Mouse (Mus musculus) 3134 (cell line): ENCODE measurements around the gene Lmod3.

Experiments
- DNase-seq: peaks from one replicate; pipeline ENCODE4 v3.0.0-alpha.2; 2011; ENCODE audit warnings: low spot score; ENCODE audit not compliant: insufficient read length; ENCODE audit errors: extremely low read depth

Lmod3 gene

DNA sequence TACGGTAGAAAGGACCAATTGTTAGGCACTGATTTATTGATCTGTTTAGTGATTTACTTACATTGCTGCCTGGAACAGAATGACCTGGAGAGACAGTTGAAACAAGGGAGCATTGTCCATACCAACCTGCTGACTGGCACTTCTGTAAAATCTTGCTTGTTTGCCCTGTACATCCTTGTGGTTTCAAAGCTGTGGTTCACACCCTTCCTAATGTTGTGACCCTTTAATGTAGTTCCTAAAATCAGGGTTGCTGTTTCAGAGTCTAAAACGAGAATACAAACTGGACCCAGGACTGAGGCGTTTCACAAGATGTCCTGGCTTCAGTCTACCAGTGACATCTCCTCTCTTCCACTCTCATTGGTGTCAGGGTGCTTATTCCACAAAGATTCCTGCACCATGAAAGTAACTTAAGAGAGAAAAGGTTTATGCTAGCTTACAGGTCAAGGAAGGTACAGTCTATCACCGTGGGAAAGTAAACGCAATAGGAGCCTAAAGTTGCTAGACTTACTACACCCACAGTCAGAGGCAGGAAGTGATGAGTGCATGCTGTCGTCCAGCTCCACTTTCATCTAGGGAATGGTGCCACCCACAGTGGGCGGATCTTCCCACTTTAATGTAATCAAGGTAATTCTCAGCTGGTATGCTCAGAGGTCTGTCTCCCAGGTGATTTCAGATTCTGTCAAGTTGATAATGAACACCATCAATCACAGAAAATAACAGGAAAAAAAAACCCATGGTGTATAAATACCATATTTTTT, 17.5 kb downstream of the Lmod3 start:
- no peak for DNase-seq

DNA sequence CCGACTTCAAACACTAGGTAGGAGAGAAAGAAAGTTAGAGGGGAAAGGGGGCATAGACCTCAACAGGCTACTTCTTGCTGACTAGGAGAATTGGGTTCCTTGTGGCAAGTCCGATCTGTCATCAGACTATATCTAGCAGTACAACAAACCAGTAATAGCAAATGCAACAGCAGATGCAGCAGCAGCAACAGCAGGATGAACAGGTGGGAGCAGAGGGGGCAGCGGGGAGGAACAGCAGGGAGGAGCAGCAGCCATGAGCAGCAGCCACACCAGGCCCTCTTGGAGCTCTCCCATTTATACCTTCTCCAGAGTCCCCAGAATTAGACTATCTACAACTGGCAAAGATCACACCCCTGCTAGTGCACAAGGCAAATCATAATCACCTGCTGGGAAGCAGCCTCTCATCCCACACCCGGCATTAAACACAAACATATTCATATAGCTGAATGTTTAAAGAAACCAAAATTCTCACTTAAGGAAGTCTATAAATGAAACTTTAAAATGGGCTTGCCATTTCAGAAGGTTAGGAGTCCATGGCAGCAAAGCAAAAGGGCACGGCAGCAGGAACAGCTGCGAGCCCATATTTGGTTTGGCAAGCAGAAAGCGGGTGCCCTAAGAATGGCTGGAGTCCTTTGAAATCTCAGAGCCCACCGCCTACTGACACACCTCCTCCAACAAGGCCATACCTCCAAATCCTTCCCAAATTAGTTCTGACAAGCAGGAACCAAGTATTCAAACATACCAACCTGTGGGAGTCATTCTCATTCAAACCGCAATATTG, 25.3 kb downstream of the Lmod3 start:
- no peak for DNase-seq

DNA sequence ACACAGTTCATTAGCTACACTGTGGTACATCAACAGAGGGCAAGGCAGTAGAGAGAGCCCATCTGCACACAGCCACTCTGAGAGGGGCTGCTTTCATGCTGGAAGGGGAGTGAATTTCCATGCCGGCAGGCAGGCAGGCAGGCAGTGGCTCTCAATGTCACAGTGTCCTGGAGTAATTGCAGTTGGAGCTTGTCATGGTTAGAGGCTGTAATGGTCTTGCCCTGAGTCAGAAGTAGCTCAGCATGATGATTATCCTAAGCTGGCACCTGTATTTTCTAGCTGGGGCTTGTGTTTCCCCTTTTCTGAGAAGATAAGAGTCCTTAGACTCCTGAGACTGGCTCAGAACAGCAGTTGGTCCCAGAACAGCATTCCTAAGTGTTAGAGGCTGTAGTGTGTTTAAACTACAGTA, 26.5 kb downstream of the Lmod3 start:
- DNase-seq: no peak

DNA sequence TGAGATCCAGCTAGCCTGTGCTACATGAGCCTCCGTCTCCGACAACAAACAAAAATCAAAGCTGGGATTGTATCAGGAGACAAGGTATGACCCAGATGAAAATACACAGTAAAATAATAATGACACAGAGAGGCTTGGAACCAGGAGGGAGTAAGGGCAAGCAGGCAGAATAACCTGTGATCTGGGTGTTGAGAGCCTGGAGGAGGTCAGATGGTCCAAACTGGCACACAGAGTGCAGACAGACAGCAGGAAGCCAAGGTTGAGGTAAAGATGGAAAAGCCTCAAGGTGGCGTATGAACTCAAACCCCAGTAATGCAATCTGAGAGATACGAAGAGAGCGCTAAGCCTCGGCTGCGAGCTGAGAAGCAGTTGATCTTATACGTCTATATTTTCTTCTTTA, 28.1 kb downstream of the Lmod3 start:
- no peak for DNase-seq

GRCm38 (mm10) chr6:97223566-97223965, 29.0 kb downstream of the Lmod3 start:
- no peak for DNase-seq

GRCm38 (mm10) chr6:97222931-97223467, 29.6 kb downstream of the Lmod3 start:
- DNase-seq: peak; percentile 59

GRCm38 (mm10) chr6:97222321-97222720, 30.2 kb downstream of the Lmod3 start:
- DNase-seq: peak; percentile 20

DNA sequence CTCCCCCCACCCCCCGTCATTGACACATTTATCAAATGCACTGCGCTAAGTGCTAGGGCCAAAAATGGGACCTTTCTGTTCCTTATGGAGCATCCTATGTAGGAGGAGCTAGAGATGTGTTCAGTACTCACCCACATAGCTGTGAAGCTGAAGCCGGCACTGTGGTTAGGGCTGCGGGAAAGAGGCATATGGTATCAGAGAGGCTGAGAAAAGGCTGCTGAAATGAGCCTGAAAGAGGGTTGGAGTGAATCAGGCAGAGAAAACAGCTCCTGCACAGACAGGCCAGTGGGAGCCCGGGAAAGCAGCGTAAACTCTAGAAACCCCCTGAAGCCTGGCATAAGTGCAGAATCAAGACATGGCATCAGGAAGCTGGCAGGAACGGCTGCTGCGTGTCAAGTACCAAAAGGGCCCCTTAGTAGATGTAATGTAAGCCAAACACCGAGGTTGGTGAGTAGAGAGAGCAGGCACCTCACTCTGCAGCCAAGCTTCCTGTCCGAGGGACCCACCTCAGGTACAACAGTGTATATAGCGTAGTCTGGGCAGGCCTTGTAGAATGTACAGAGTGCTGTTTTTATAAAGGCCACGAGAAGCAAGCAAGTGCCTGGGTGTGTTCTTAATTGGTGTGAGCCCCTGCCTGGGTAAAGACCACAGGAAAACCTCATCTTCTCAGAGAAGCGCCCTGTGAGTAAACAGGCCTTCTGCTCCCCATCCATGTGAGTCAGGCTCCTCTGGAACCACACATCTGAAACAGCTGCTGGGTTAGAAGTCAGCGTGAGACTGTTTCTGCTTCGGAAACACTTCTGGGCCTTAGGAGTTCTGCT, 31.1 kb downstream of the Lmod3 start:
- peak; percentile 11 for DNase-seq

DNA sequence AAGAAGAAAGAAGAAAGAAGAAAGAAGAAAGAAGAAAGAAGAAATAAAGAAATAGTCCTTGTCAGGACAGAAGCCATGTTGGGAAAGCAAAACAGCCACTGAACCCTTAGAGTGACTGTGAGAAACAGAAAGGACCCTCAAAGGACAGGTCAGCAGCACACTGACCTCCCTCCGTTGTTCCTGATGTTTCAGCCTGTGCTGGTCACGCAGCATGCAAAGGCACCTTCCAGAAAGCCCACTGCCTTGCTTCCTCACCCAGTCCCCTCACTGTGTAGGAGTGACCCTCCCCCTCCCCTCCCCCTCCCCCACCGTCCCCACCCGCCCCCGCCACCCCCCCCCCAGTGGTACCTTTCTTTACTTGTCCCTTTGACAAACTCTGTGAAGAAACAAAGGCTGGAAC, 31.9 kb downstream of the Lmod3 start:
- no peak for DNase-seq

GRCm38 (mm10) chr6:97216154-97216821, 36.3 kb downstream of the Lmod3 start:
- no peak for DNase-seq

GRCm38 (mm10) chr6:97211981-97212380, 40.6 kb downstream of the Lmod3 start:
- peak; percentile 85 for DNase-seq

DNA sequence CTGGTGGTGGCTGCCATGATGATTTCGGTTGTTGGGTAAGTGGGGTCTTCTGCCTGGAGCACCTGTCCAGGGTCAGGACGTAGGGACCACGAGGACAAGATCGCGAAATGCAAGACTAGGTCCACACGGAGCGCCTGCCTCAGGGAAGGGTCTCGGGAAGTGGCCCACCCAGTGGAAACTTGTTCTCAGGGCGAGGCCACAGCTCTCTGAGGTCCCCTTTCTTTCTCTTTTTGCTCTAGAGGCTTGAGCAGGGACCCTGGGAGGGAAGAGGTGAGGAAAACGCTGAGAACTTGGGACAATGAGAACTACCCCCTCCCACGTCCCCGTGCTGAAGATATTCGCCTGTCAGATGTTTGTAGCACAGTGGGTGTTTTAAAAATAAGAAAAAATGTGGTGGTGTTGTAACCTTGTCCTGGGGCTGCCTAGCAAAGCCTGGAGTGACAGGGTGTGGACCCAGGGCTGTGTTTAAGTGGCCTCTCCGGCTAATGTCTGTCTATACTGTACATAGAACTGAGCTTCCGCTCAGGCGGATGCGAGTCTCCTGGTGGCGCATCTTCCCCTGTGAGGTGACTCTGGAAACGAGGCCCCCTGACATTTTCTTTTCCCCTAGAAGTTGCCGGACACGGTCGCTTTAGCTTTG, 41.5 kb downstream of the Lmod3 start:
- DNase-seq: peak; percentile 36

GRCm38 (mm10) chr6:97210191-97210961, 42.2 kb downstream of the Lmod3 start, which contains the start of gene Arl6ip5:
Gene Arl6ip5 (plus strand): TSS chr6:97210689.
- peak; percentile 86 for DNase-seq

GRCm38 (mm10) chr6:97209751-97210150, 42.8 kb downstream of the Lmod3 start:
- DNase-seq: peak; percentile 46

DNA sequence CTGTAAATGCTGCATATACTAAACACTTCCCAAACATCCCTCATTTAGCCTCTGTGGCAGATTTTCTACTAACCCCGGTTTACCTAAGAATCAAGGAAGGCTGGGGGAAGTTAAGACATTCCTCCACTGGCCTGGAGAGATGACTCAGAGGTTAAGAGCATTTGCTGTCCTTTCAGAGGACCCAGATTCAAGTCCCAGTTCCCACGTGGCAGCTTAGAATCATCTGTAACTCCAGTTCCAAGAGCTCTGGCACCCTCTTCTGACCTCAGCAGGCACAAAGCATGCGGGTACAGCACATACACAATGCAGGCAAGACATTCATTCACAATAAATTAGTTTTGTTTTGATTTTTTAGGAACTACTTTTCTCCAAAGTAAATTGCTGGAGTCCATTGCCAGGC, 43.4 kb downstream of the Lmod3 start:
- DNase-seq: peak; percentile 55

DNA sequence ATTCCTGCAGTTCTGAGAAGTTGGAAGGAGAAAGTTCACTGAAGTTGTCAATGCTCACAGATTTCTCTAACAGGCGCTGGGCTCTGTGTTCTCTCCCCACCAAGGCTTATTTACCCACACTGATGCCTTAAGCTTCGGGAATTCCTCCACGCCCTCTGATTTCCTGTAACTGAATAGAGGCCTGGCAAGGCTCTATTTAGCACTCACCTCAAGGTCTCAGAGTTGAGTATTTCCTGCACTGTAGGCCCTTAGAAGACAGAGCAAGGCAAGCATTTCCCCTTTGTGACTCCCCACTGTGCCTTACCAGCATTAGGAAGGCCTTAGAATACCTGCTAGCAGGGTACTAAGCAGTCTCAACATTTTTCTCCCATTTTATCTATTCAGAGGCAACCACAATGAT, 44.2 kb downstream of the Lmod3 start:
- DNase-seq: no peak

DNA sequence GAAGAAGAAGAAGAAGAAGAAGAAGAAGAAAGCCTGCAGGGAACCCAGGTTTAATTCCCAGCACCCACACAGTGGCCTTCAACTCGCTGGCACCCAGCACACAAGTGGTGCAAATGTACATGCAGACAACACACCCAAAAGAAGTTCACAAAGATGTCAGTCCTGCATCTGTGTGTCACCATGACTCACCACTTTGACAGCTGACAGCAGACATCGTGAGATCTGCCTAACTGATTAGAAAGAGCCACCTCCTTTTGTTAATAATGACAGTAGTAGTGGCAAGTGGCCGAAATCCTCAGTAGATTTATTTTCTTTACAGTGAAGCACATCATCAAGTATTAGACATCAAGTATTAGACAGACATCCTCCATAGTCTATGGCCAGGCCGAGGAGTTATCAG, 45.5 kb downstream of the Lmod3 start:
- DNase-seq: peak; percentile 21

DNA sequence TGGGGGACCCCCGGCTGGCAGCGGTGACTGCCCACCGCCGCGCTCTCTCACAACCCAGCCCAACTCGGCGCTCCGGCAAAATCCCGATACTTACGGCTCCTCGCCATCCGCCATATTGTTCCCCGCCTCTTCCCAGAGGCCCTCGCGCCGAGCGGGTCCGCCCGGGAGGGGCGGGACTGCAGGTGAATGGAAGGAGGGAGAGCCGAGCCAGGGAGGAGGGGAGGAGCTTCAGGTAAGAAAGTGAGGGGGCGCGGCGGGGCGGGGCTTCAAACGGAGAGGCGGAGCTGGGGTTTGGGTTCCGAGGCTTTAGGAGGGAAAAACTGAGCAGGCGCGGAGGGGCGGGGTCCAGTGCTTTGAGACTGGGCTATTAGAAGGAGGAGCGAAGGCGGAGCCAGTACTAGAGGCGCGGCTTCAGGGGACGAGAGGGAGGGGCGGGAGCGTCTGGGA, 47.1 kb downstream of the Lmod3 start, which contains the start of gene Uba3:
TSS of gene Uba3 (minus strand) at position 209 of the 447 bp plus-strand sequence.
- peak; percentile 99 for DNase-seq

- no peak for DNase-seq
Observed at GRCm38 (mm10) chr6:97204952-97205351, 47.6 kb downstream of the Lmod3 start.
